Mouse (Mus musculus) spleen, adult 2 months (tissue): ENCODE results near the gene Fam219b. TPM values are rescaled to one million over a fixed set of nuclear protein-coding genes. Genes with fewer than 3 reads are reported as not detected.

Experiments
- DNase-seq, 2 experiments: peaks; one replicate each; pipeline versions ENCODE4 v3.0.0 to v3.0.0-alpha.2; 2012 to 2021; ENCODE audit warnings: low spot score in 2 of 2, low read depth in 1 of 2
- H3K27ac ChIP-seq: fragments of 200-500 bp; 2 replicates; pipeline ENCODE4 v1.5.1; 2012; ENCODE audit warnings: low read length, inconsistent platforms; ENCODE audit not compliant: insufficient read depth
- H3K27me3 ChIP-seq: fragments of 200-500 bp; 2 replicates; pipeline ENCODE4 v1.6.1; 2012; ENCODE audit warnings: mild to moderate bottlenecking, moderate library complexity, low read length, inconsistent platforms; ENCODE audit not compliant: control insufficient read depth, insufficient read depth
- H3K36me3 ChIP-seq: fragments of 200-500 bp; 2 replicates; pipeline ENCODE4 v1.6.1; 2012; ENCODE audit warnings: mild to moderate bottlenecking, low read length, inconsistent platforms; ENCODE audit not compliant: control insufficient read depth, insufficient read depth
- H3K4me1 ChIP-seq: fragments of 200-500 bp; 2 replicates; pipeline ENCODE4 v1.6.1; 2011; ENCODE audit warnings: inconsistent platforms; ENCODE audit not compliant: control insufficient read depth, insufficient read depth, insufficient read length
- H3K4me3 ChIP-seq: fragments of 200-500 bp; 2 replicates; pipeline ENCODE4 v1.5.1; 2011; ENCODE audit warnings: mild to moderate bottlenecking, inconsistent platforms; ENCODE audit not compliant: insufficient read depth, insufficient read length; ENCODE audit errors: extremely low read depth
- CTCF ChIP-seq: fragments of 200-500 bp; IDR thresholded peaks from 2 replicates; pipeline ENCODE4 v1.5.1; 2011; ENCODE audit warnings: mild to moderate bottlenecking, inconsistent platforms; ENCODE audit not compliant: insufficient read depth, insufficient read length, insufficient replicate concordance; ENCODE audit errors: extremely low read depth
- POLR2A ChIP-seq: fragments of 200-500 bp; IDR thresholded peaks from 2 replicates; pipeline ENCODE4 v1.6.1; 2011; ENCODE audit warnings: low read depth, low read length, inconsistent platforms
- WGBS: fragments of 180-500 bp; shearing (Covaris S2); methylation state at CpG from one replicate; pipeline ENCODE4 v1.1.7; 2018; 5-methylcytosine and 5-hydroxymethylcytosine counted together
- polyA plus RNA-seq: library from polyadenylated mRNA; depleted of rRNA; stranded (reverse); fragments of >200 nt; gene quantifications from 2 replicates; pipeline ENCODE4 v1.2.3, GENCODE M21; 2012

Gene Fam219b
- polyA plus RNA-seq, 1 experiment: 4.1 TPM

GRCm38 (mm10) chr9:57541312-57541711 is 4.0 kb downstream of the Fam219b start:
- no peak for DNase-seq
- peaks cover 2% of the 10 kb centered on the region; the same call in 1 of the 2 replicates for H3K4me1 ChIP-seq
- H3K4me3 ChIP-seq: no peak overlapping the region
- WGBS: 7% methylated on average over 1 of the region's 1 CpGs
- no peak for TF ChIP-seq CTCF
- no peak for TF ChIP-seq POLR2A
- no peaks in the 10 kb centered on the region for H3K27me3 ChIP-seq
- peaks cover 3% of the 10 kb centered on the region for H3K36me3 ChIP-seq
- H3K27ac ChIP-seq: no peak overlapping the region

DNA sequence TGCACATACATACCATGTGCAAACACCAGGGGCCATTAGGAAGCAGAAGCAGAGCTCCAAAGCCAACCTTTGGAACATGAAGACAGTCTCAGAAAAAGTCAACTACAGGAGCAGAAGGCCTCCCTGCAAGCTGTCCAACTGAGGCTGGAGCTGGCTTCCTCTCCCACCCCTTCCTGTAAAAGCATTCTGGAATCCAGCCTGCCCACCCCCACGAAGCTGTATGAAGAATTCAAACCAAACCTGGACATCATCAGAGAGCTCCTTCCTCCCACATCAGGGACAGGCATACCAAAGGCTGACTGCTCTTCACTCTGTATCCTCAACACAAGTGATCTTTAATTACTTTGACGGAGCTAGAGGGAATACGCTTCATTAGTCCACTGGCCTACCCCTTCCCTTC is 6.6 kb downstream of the Fam219b start:
- Histone ChIP-seq H3K27me3 (no peaks in the 10 kb centered on the region), H3K27ac (no peak overlapping the region), H3K4me1 (no peaks in the 10 kb centered on the region), H3K36me3 (peaks cover 3% of the 10 kb centered on the region), H3K4me3 (no peak overlapping the region)
- TF ChIP-seq CTCF: no peak
- no peak for TF ChIP-seq POLR2A
- WGBS: 87% methylated on average over 3 of the region's 3 CpGs
- DNase-seq: no peak

GRCm38 (mm10) chr9:57547287-57547686 is 10.0 kb downstream of the Fam219b start:
- Histone ChIP-seq H3K27me3 (no peaks in the 10 kb centered on the region), H3K4me3 (no peak overlapping the region), H3K4me1 (peaks cover 3% of the 10 kb centered on the region; the same call in 1 of the 2 replicates), H3K27ac (no peak overlapping the region), H3K36me3 (peaks cover 3% of the 10 kb centered on the region; the same call in 1 of the 2 replicates)
- TF ChIP-seq POLR2A (no peak), CTCF (no peak)
- 75% methylated on average over 5 of the region's 5 CpGs for WGBS
- DNase-seq: no peak

- no peak overlapping the region for H3K27ac ChIP-seq
- peaks cover 3% of the 10 kb centered on the region; the same call in 1 of the 2 replicates for H3K4me1 ChIP-seq
- no peaks in the 10 kb centered on the region for H3K27me3 ChIP-seq
- H3K36me3 ChIP-seq: peaks cover 3% of the 10 kb centered on the region; the same call in 1 of the 2 replicates
- H3K4me3 ChIP-seq: no peak overlapping the region
- WGBS: 91% methylated on average over 11 of the region's 11 CpGs
- TF ChIP-seq POLR2A (no peak), CTCF (no peak)
- no peak for DNase-seq
Measured at GRCm38 (mm10) chr9:57547869-57548268, 10.5 kb downstream of the Fam219b start.

- H3K4me3 ChIP-seq: no peak overlapping the region
- TF ChIP-seq POLR2A (no peak), CTCF (no peak)
- WGBS: 97% methylated on average over 4 of the region's 4 CpGs
- no peak for DNase-seq
- no peaks in the 10 kb centered on the region for H3K27me3 ChIP-seq
- no peak overlapping the region for H3K27ac ChIP-seq
- H3K36me3 ChIP-seq: peaks cover 3% of the 10 kb centered on the region; the same call in 1 of the 2 replicates
- peaks cover 3% of the 10 kb centered on the region; the same call in 1 of the 2 replicates for H3K4me1 ChIP-seq
Measured at GRCm38 (mm10) chr9:57549186-57549585, 11.9 kb downstream of the Fam219b start.

DNA sequence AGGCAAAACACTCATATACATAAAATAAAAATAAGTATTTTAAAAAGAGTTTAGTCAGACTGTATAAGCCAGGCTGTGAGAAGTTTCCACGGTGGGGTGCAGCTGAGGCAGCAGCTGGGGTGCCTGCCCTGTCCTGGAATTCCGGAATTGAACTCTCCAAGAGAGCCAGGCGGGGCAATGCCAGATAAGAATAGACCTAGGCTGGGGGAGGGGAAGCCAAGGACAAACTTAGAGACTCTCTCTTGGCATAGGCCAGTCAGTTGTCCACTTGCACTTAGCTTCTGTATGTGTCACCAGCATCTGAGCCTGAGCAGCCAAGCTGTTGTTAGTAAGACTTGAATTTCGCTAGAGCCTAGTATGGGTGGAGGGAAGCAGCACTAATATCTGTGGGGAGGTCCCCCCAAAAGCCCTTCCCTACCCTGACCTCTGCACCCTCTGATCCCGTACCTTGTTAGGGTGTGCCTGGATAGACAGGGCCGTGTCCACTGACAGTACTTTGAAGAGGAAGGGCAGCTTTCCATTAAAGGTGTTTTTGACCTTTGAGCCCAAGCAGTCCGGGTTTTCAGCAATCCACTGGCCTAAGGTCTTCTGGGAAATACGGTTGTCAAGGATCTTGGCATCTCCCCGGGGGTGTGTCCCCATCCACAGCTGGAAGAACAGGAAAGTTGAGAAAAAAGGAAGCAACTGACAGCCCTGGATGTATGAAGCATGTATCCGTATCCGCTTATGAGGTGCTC is 13.0 kb downstream of the Fam219b start:
- Histone ChIP-seq H3K4me3 (no peak overlapping the region), H3K4me1 (peaks cover 3% of the 10 kb centered on the region; the same call in 1 of the 2 replicates), H3K27ac (no peak overlapping the region), H3K36me3 (peaks cover 2% of the 10 kb centered on the region; the same call in 1 of the 2 replicates), H3K27me3 (no peaks in the 10 kb centered on the region)
- no peak for DNase-seq
- TF ChIP-seq POLR2A (no peak), CTCF (no peak)
- 90% methylated on average over 11 of the region's 11 CpGs for WGBS

DNA sequence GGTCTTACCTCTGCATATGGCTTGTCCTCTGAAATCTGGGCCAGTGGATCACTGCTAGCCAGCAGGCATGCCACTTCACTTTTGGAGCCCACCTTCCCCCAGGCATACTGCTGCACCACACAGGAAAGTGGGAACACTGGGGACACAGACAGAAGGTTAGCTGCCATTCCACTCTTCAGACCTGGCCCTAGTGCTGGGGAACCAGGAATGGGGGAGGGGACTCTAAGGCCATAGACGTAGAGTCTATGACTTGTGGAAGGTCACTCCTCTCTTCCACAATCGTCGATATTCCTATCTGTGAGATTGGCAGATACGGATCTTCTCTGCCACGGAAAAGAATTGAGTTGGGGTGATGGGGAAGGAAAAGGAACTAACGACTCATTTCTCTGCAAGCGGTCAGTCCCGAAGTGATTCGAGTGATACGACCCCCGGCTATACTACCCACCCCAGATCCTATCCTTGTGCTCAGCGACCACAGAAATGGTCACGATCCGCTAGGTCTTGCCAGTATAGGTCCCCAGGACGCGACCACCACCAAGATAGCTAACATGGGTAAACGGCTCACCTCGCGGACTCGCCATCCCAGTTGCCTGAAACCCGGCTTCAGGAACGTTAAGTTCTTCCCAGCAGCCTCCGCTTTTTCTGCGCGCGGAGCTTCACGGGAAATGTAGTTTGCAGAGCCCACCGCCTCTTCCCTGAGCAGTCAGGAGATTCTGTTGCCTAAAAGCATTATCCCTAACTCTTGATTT is 15.0 kb downstream of the Fam219b start, which contains the start of gene Mpi:
Gene Mpi (minus strand): TSS at position 625 of the 749 bp plus-strand sequence.
- TF ChIP-seq POLR2A (no peak), CTCF (no peak)
- H3K4me1 ChIP-seq: peaks cover 3% of the 10 kb centered on the region; the same call in 1 of the 2 replicates
- H3K27ac ChIP-seq: no peak within 1 kb of the TSS
- no peaks in the 10 kb centered on the region for H3K27me3 ChIP-seq
- WGBS: under 1% methylated on average over 28 of the region's 28 CpGs
- H3K4me3 ChIP-seq: peak within 1 kb of the TSS; percentile 91
- peaks cover 2% of the 10 kb centered on the region; the same call in 1 of the 2 replicates for H3K36me3 ChIP-seq
- peak in 1 of 2 experiments; percentile 60 for DNase-seq
